Mouse (Mus musculus) ES-E14 (cell line): ENCODE measurements at regions not wholly inside any gene's neighbourhood (a gene's known extent, or its start where the extent isn't known, plus 50 kb on each side); places are given as distances from the start of the nearest gene placed in this dataset.

ENCODE experiments used
- DNase-seq: peaks from one replicate; pipeline ENCODE4 v3.0.0-alpha.2; 2013; ENCODE audit warnings: low read depth, low spot score
- H3K27ac ChIP-seq: 2 replicates; pipeline ENCODE4 v1.5.1; 2012; ENCODE audit warnings: low read depth, mild to moderate bottlenecking, low read length, moderate library complexity, mixed read lengths; ENCODE audit not compliant: poor library complexity, insufficient read depth, severe bottlenecking
- H3K36me3 ChIP-seq: 2 replicates; pipeline ENCODE4 v1.6.1; 2012; ENCODE audit warnings: mild to moderate bottlenecking, low read length, moderate library complexity, mixed read lengths; ENCODE audit not compliant: control insufficient read depth, poor library complexity, insufficient read depth, severe bottlenecking
- H3K4me1 ChIP-seq, 2 experiments: fragments of 150-350 bp in 1 of 2; sonication (generic) in 1 of 2; 2 replicates each; pipeline ENCODE4 v1.6.1; 2012; ENCODE audit warnings: low read length in 2 of 2, mild to moderate bottlenecking in 1 of 2, mixed read lengths in 1 of 2; ENCODE audit not compliant: control insufficient read depth in 2 of 2, insufficient read depth in 2 of 2, poor library complexity in 1 of 2
- H3K4me3 ChIP-seq, 2 experiments: fragments of 150-350 bp in 1 of 2; sonication (generic) in 1 of 2; 2 replicates each; pipeline ENCODE4 v1.5.1; 2012; ENCODE audit warnings: low read length in 2 of 2, low read depth in 1 of 2, mild to moderate bottlenecking in 1 of 2, mixed read lengths in 1 of 2; ENCODE audit not compliant: insufficient read depth in 1 of 2, poor library complexity in 1 of 2, severe bottlenecking in 1 of 2
- H3K9ac ChIP-seq: 2 replicates; pipeline ENCODE4 v1.6.1; 2012; ENCODE audit warnings: low read depth, mild to moderate bottlenecking, low read length, mixed read lengths; ENCODE audit not compliant: poor library complexity, insufficient read depth, severe bottlenecking
- H3K9me3 ChIP-seq: fragments of 150-350 bp; sonication (generic); 2 replicates; pipeline ENCODE4 v1.6.1; 2012; ENCODE audit warnings: low read depth, mild to moderate bottlenecking, low read length; ENCODE audit not compliant: control insufficient read depth, insufficient read depth
- CHD2 ChIP-seq: IDR thresholded peaks from 2 replicates; pipeline ENCODE4 v1.6.1; 2014; ENCODE audit warnings: mild to moderate bottlenecking, low read depth, low read length, inconsistent platforms
- HCFC1 ChIP-seq: IDR thresholded peaks from 2 replicates; pipeline ENCODE4 v1.6.1; 2012; ENCODE audit warnings: low read length, inconsistent platforms, borderline replicate concordance; ENCODE audit not compliant: insufficient read depth
- MAFK ChIP-seq: IDR thresholded peaks from 2 replicates; pipeline ENCODE4 v1.6.1; 2014; ENCODE audit warnings: mild to moderate bottlenecking, low read depth, low read length, inconsistent platforms; ENCODE audit not compliant: insufficient read depth
- ZC3H11A ChIP-seq: IDR thresholded peaks from 2 replicates; pipeline ENCODE4 v1.6.1; 2012; ENCODE audit warnings: low read depth, mild to moderate bottlenecking, inconsistent platforms, low read length, borderline replicate concordance
- ZNF384 ChIP-seq: IDR thresholded peaks from 2 replicates; pipeline ENCODE4 v1.6.1; 2012; ENCODE audit warnings: low read depth, low read length, inconsistent platforms
- in situ Hi-C, 2 experiments: fragments of 600-800 bp; cut with MboI; formaldehyde crosslinking; loops; one replicate each; pipeline ENCODE4 v1.15.1; 2025; ENCODE audit warnings: low sequenced_read_pairs in 2 of 2, inconsistent platforms in 1 of 2; ENCODE audit not compliant: unreplicated experiment in 2 of 2

GRCm38 (mm10) chr14:120146908-120147770 is 104.9 kb upstream of the Oxgr1 start:
- Histone ChIP-seq H3K36me3 (no peaks in the 10 kb centered on the region), H3K9ac (no peak overlapping the region), H3K4me3 (no peak overlapping the region), H3K27ac (no peak overlapping the region), H3K4me1 (no peaks in the 10 kb centered on the region), H3K9me3 (no peaks in the 10 kb centered on the region)
- in situ Hi-C loops = no loop called here
- DNase-seq = no peak
- TF ChIP-seq HCFC1 (no peak), CHD2 (no peak), ZC3H11A (no peak), MAFK (no peak), ZNF384 (no peak)

- in situ Hi-C loops = no loop called here
- Histone ChIP-seq H3K27ac (no peak overlapping the region), H3K4me1 (no peaks in the 10 kb centered on the region), H3K36me3 (no peaks in the 10 kb centered on the region), H3K4me3 (peak overlapping the region in 1 of 2 experiments; percentile 38; a peak in 2 of 4 replicates), H3K9ac (no peak overlapping the region), H3K9me3 (no peaks in the 10 kb centered on the region)
- TF ChIP-seq CHD2 = no peak
- no peak for TF ChIP-seq ZNF384
- TF ChIP-seq HCFC1 = no peak
- no peak for TF ChIP-seq ZC3H11A
- TF ChIP-seq MAFK = no peak
- no peak for DNase-seq
Observed at GRCm38 (mm10) chr14:120148803-120149202, 106.6 kb upstream of the Oxgr1 start.

- H3K27ac ChIP-seq = no peak overlapping the region
- TF ChIP-seq ZNF384 (no peak), HCFC1 (no peak), CHD2 (no peak), MAFK (no peak), ZC3H11A (no peak)
- no peaks in the 10 kb centered on the region for H3K9me3 ChIP-seq
- H3K9ac ChIP-seq = no peak overlapping the region
- no peak for DNase-seq
- H3K36me3 ChIP-seq = no peaks in the 10 kb centered on the region
- no peak overlapping the region for H3K4me3 ChIP-seq
- no peaks in the 10 kb centered on the region for H3K4me1 ChIP-seq
- in situ Hi-C loops = no loop called here
Observed at GRCm38 (mm10) chr14:120149341-120149741, 107.1 kb upstream of the Oxgr1 start.

GRCm38 (mm10) chr14:120150589-120150988 is 108.4 kb upstream of the Oxgr1 start:
- Histone ChIP-seq H3K36me3 (no peaks in the 10 kb centered on the region), H3K9ac (no peak overlapping the region), H3K27ac (no peak overlapping the region), H3K9me3 (no peaks in the 10 kb centered on the region), H3K4me1 (0 out of 4 replicates have a peak, but pooled peaks cover 0 to 1% of the 10 kb centered on the region in 2 experiments), H3K4me3 (no peak overlapping the region)
- no peak for TF ChIP-seq MAFK
- no peak for TF ChIP-seq CHD2
- TF ChIP-seq ZC3H11A = no peak
- TF ChIP-seq HCFC1 = no peak
- TF ChIP-seq ZNF384 = no peak
- in situ Hi-C loops = no loop called here
- DNase-seq = no peak
